Mouse (Mus musculus) cortical plate, adult 2 months (tissue): ENCODE results near the gene Olfr750. TPM values are rescaled to one million over a fixed set of nuclear protein-coding genes. Genes with fewer than 3 reads are reported as not detected.
A peak's percentile ranks its signal among the peaks of the same experiment; 100 is the strongest.

Experiments
- H3K27ac ChIP-seq: fragments of 200-500 bp; 2 replicates; pipeline ENCODE4 v1.5.1; 2012; ENCODE audit warnings: low read length, control low read depth, inconsistent platforms; ENCODE audit not compliant: insufficient read depth
- H3K4me1 ChIP-seq: fragments of 200-500 bp; 2 replicates; pipeline ENCODE4 v1.6.1; 2011; ENCODE audit warnings: low read length; ENCODE audit not compliant: control insufficient read depth, insufficient read depth
- H3K4me3 ChIP-seq: fragments of 200-500 bp; 2 replicates; pipeline ENCODE4 v1.5.1; 2011; ENCODE audit warnings: mild to moderate bottlenecking, low read length, control low read depth; ENCODE audit not compliant: insufficient read depth
- CTCF ChIP-seq: fragments of 200-500 bp; IDR thresholded peaks from 2 replicates; pipeline ENCODE4 v1.5.1; 2011; ENCODE audit warnings: mild to moderate bottlenecking, control low read depth, low read length; ENCODE audit not compliant: insufficient read depth; ENCODE audit errors: extremely low read depth
- POLR2A ChIP-seq: fragments of 200-500 bp; IDR thresholded peaks from 2 replicates; pipeline ENCODE4 v1.6.1; 2011; ENCODE audit warnings: mild to moderate bottlenecking, low read length, control low read depth; ENCODE audit not compliant: insufficient read depth; ENCODE audit errors: extremely low read depth
- polyA plus RNA-seq: library from polyadenylated mRNA; depleted of rRNA; stranded (reverse); fragments of >200 nt; gene quantifications from 2 replicates; pipeline ENCODE4 v1.2.3, GENCODE M21; 2012

Gene Olfr750
- polyA plus RNA-seq, 1 experiment = not detected

- peak overlapping the region; percentile 51 for H3K4me3 ChIP-seq
- 0 out of 2 replicates have a peak, but pooled peaks have one; percentile 6 for TF ChIP-seq POLR2A
- TF ChIP-seq CTCF = no peak
Observed at GRCm38 (mm10) chr14:51088970-51089673, 14.9 kb upstream of the Olfr750 start.

GRCm38 (mm10) chr14:51088166-51088969 lies 14.1 kb upstream of the Olfr750 start:
- peak overlapping the region; percentile 51 for H3K4me3 ChIP-seq
- H3K4me1 ChIP-seq = no peaks in the 10 kb centered on the region; the same call in 1 of the 2 replicates
- TF ChIP-seq POLR2A (no peak), CTCF (no peak)
- H3K27ac ChIP-seq = 0 out of 2 replicates have a peak overlapping the region, but pooled peaks have one; percentile 7

More at GRCm38 (mm10) chr14:51088970-51089673, 14.9 kb upstream of the Olfr750 start:
- no peaks in the 10 kb centered on the region for H3K4me1 ChIP-seq
- 0 out of 2 replicates have a peak overlapping the region, but pooled peaks have one; percentile 7 for H3K27ac ChIP-seq

- peak overlapping the region; percentile 51 for H3K4me3 ChIP-seq
- TF ChIP-seq CTCF (no peak), POLR2A (no peak)
- H3K4me1 ChIP-seq = no peaks in the 10 kb centered on the region; the same call in 1 of the 2 replicates
- no peak overlapping the region for H3K27ac ChIP-seq
Observed at GRCm38 (mm10) chr14:51087762-51088161, 13.5 kb upstream of the Olfr750 start.

- TF ChIP-seq POLR2A (no peak), CTCF (no peak)
- H3K27ac ChIP-seq = no peak overlapping the region
- no peak overlapping the region for H3K4me3 ChIP-seq
- H3K4me1 ChIP-seq = no peaks in the 10 kb centered on the region; the same call in 1 of the 2 replicates
Observed at GRCm38 (mm10) chr14:51085911-51086310, 11.7 kb upstream of the Olfr750 start.

GRCm38 (mm10) chr14:51085086-51085485 lies 10.9 kb upstream of the Olfr750 start:
- TF ChIP-seq POLR2A (no peak), CTCF (no peak)
- no peak overlapping the region for H3K27ac ChIP-seq
- H3K4me3 ChIP-seq = no peak overlapping the region
- no peaks in the 10 kb centered on the region; the same call in 1 of the 2 replicates for H3K4me1 ChIP-seq

- H3K4me1 ChIP-seq = no peaks in the 10 kb centered on the region; the same call in 1 of the 2 replicates
- no peak overlapping the region for H3K27ac ChIP-seq
- TF ChIP-seq POLR2A (no peak), CTCF (no peak)
- H3K4me3 ChIP-seq = peak overlapping the region; percentile 85; the same call in 1 of the 2 replicates
Observed at GRCm38 (mm10) chr14:51083805-51084204, 9.6 kb upstream of the Olfr750 start.

- TF ChIP-seq CTCF (no peak), POLR2A (no peak)
- Histone ChIP-seq H3K27ac (0 out of 2 replicates have a peak overlapping the region, but pooled peaks have one; percentile 57), H3K4me3 (peak overlapping the region; percentile 85), H3K4me1 (no peaks in the 10 kb centered on the region; the same call in 1 of the 2 replicates)
Observed at GRCm38 (mm10) chr14:51082599-51083581, 8.7 kb upstream of the Olfr750 start.

GRCm38 (mm10) chr14:51081035-51081434 lies 6.8 kb upstream of the Olfr750 start:
- TF ChIP-seq POLR2A (no peak), CTCF (no peak)
- no peaks in the 10 kb centered on the region; the same call in 1 of the 2 replicates for H3K4me1 ChIP-seq

More at GRCm38 (mm10) chr14:51081035-51081434, 6.8 kb upstream of the Olfr750 start:
- Histone ChIP-seq H3K27ac (no peak overlapping the region), H3K4me3 (no peak overlapping the region)
